Mouse (Mus musculus) thymus, adult 2 months (tissue): ENCODE results near the gene Gapdh. TPM values are rescaled to one million over a fixed set of nuclear protein-coding genes. Genes with fewer than 3 reads are reported as not detected.

ENCODE experiments used
- DNase-seq: peaks from one replicate; pipeline ENCODE4 v3.0.0; 2021
- H3K27ac ChIP-seq: fragments of 200-500 bp; 2 replicates; pipeline ENCODE4 v1.5.1; 2012; ENCODE audit warnings: low read length, control low read depth; ENCODE audit not compliant: control insufficient read depth, insufficient read depth
- H3K27me3 ChIP-seq: fragments of 200-500 bp; 2 replicates; pipeline ENCODE4 v1.6.1; 2012; ENCODE audit warnings: mild to moderate bottlenecking, low read length, moderate library complexity, mixed read lengths; ENCODE audit not compliant: control insufficient read depth, insufficient read depth
- H3K36me3 ChIP-seq: fragments of 200-500 bp; 2 replicates; pipeline ENCODE4 v1.6.1; 2012; ENCODE audit warnings: mild to moderate bottlenecking, low read length, moderate library complexity; ENCODE audit not compliant: control insufficient read depth, insufficient read depth
- H3K4me1 ChIP-seq: fragments of 200-500 bp; replicated peaks from 2 replicates; pipeline ENCODE4 v1.6.1; 2012; ENCODE audit warnings: low read length; ENCODE audit not compliant: control insufficient read depth, insufficient read depth
- H3K4me3 ChIP-seq: fragments of 200-500 bp; 2 replicates; pipeline ENCODE4 v1.5.1; 2012; ENCODE audit warnings: mild to moderate bottlenecking, low read length, control low read depth, moderate library complexity; ENCODE audit not compliant: control insufficient read depth, insufficient read depth
- CTCF ChIP-seq: fragments of 200-500 bp; IDR thresholded peaks from 2 replicates; pipeline ENCODE4 v1.5.1; 2012; ENCODE audit warnings: mild to moderate bottlenecking, control low read depth, low read length, moderate library complexity, borderline replicate concordance; ENCODE audit not compliant: control insufficient read depth, poor library complexity, insufficient read depth; ENCODE audit errors: extremely low read depth
- POLR2A ChIP-seq: fragments of 200-500 bp; IDR thresholded peaks from 2 replicates; pipeline ENCODE4 v1.6.1; 2012; ENCODE audit warnings: mild to moderate bottlenecking, low read length, control low read depth, moderate library complexity; ENCODE audit not compliant: control insufficient read depth, poor library complexity, insufficient read depth; ENCODE audit errors: extremely low read depth
- WGBS: fragments of 180-500 bp; shearing (Covaris S2); methylation state at CpG from one replicate; pipeline ENCODE4 v1.1.7; 2018; 5-methylcytosine and 5-hydroxymethylcytosine counted together
- polyA plus RNA-seq: library from polyadenylated mRNA; depleted of rRNA; stranded (reverse); fragments of >200 nt; gene quantifications from 2 replicates; pipeline ENCODE4 v1.2.3, GENCODE M21; 2012

Gene Gapdh
- polyA plus RNA-seq, 1 experiment: 3,688 TPM

- Histone ChIP-seq H3K4me1 (peaks cover 26% of the 10 kb centered on the region), H3K36me3 (peaks cover 6% of the 10 kb centered on the region; the same call in 1 of the 2 replicates), H3K27me3 (no peaks in the 10 kb centered on the region), H3K4me3 (no peak overlapping the region), H3K27ac (no peak overlapping the region)
- no peak for TF ChIP-seq POLR2A
- no peak for TF ChIP-seq CTCF
- 87% methylated on average over 10 of the region's 10 CpGs for WGBS
- DNase-seq: no peak
These were observed 18.9 kb downstream of the Gapdh start for GRCm38 (mm10) chr6:125147329-125147728.

- Histone ChIP-seq H3K4me3 (no peak overlapping the region), H3K36me3 (peaks cover 1% of the 10 kb centered on the region; the same call in 1 of the 2 replicates), H3K4me1 (peaks cover 26% of the 10 kb centered on the region), H3K27me3 (no peaks in the 10 kb centered on the region), H3K27ac (no peak overlapping the region)
- TF ChIP-seq POLR2A (no peak), CTCF (no peak)
- WGBS: 89% methylated on average over 4 of the region's 4 CpGs
- no peak for DNase-seq
These were observed 19.5 kb downstream of the Gapdh start for GRCm38 (mm10) chr6:125146797-125147196.

DNA sequence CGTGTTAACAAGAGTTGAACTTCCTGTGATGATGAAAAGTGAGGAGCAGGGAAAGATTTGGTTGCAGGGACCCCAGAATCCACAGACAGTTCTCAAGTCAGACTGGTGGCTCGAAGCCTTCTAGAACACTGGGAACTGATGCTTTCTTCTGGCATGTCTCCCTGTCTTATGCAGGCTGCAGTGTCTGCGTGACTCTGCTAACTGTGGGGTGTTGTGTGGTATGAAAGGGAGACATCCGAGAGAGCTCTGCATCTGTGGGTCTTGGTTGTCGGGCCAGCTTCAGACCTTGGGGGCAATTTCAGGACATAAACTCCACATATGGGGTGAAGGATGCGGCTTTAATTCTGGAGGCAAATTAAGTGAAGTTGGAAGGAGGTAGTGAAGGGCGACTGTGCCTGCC, 20.1 kb downstream of the Gapdh start:
- TF ChIP-seq POLR2A (no peak), CTCF (no peak)
- Histone ChIP-seq H3K4me3 (0 out of 2 replicates have a peak overlapping the region, but pooled peaks have one; percentile 9), H3K4me1 (peaks cover 26% of the 10 kb centered on the region), H3K27ac (no peak overlapping the region), H3K36me3 (peaks cover 8% of the 10 kb centered on the region), H3K27me3 (no peaks in the 10 kb centered on the region)
- WGBS: 64% methylated on average over 7 of the region's 7 CpGs
- DNase-seq: no peak

DNA sequence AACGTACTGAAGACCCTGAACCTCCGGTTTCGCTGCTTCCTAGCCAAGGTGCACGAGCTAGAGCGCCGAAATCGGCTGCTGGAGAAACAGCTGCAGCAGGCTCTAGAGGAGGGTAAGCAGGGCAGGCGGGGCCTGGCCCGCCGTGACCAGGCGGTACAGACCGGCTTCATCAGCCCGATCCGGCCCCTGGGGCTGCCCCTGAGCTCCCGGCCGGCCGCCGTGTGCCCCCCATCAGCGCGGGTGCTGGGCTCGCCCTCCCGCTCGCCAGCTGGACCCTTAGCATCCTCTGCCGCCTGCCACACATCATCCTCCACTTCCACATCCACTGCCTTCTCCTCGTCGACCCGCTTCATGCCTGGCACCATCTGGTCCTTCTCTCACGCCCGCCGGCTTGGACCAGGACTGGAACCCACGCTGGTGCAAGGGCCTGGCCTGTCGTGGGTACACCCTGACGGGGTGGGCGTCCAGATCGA, 20.8 kb downstream of the Gapdh start:
- Histone ChIP-seq H3K27me3 (no peaks in the 10 kb centered on the region), H3K4me1 (peaks cover 26% of the 10 kb centered on the region), H3K4me3 (peak overlapping the region; percentile 95), H3K36me3 (peaks cover 14% of the 10 kb centered on the region), H3K27ac (peak overlapping the region; percentile 13; the same call in 1 of the 2 replicates)
- no peak for DNase-seq
- no peak for TF ChIP-seq CTCF
- TF ChIP-seq POLR2A: no peak
- 2% methylated on average over 35 of the region's 35 CpGs for WGBS

DNA sequence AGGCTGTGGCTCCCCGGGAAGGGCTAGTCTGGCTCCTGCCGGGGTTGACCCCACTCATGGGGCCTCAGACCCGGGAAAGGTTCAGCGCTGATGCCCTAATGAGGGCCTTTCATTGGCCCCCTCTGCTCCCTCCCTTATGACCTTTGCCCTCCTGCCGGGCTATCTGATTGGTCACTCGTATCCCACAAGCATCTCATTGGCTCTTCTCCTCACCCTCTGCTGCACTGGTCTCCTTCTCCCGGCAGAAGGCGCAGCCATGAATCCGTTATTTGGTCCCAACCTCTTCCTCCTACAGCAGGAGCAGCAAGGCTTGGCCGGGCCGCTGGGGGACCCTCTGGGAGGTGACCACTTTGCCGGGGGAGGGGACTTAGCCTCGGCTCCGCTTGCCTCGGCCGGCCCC, 21.3 kb downstream of the Gapdh start, which contains the start of gene Iffo1:
TSS of gene Iffo1 (plus strand) at position 241 of the 400 bp plus-strand sequence.
- H3K4me1 ChIP-seq: peaks cover 26% of the 10 kb centered on the region
- H3K4me3 ChIP-seq: peak within 1 kb of the TSS; percentile 95
- under 1% methylated on average over 16 of the region's 16 CpGs for WGBS
- peak; percentile 92 for DNase-seq
- TF ChIP-seq POLR2A (0 out of 2 replicates have a peak, but pooled peaks have one; percentile 55), CTCF (no peak; the same call in 1 of the 2 replicates)
- peaks cover 18% of the 10 kb centered on the region for H3K36me3 ChIP-seq
- H3K27me3 ChIP-seq: no peaks in the 10 kb centered on the region
- H3K27ac ChIP-seq: peak within 1 kb of the TSS; percentile 13; the same call in 1 of the 2 replicates

DNA sequence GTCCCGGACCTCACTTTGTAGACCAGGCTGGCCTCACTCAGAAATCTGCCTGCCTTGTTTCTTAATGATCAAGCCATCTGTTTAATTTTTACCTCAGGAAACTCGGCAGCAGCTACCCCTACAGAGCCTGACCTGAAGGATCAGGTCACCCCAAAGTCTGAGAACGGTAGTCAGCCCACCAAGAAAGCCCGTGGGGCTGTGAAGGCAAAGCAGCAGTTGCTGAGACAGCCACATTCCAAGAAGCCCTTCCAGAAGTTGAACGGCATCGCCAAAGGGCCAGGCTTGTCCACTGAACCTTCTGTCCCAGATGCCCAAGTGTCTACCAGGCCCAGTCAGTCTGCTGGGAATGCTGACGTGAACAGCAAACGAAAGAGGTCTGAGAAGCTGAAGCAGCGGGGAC, 22.4 kb downstream of the Gapdh start:
- 94% methylated on average over 9 of the region's 9 CpGs for WGBS
- H3K27me3 ChIP-seq: no peaks in the 10 kb centered on the region

GRCm38 (mm10) chr6:125143128-125143527, 23.1 kb downstream of the Gapdh start:
- peaks cover 21% of the 10 kb centered on the region for H3K36me3 ChIP-seq
- no peak for DNase-seq
- TF ChIP-seq POLR2A (no peak), CTCF (no peak)
- no peaks in the 10 kb centered on the region for H3K27me3 ChIP-seq
- H3K27ac ChIP-seq: no peak overlapping the region
- H3K4me1 ChIP-seq: peaks cover 23% of the 10 kb centered on the region
- no peak overlapping the region for H3K4me3 ChIP-seq
- 89% methylated on average over 3 of the region's 3 CpGs for WGBS

More for the DNA sequence above, 22.4 kb downstream of the Gapdh start:
- TF ChIP-seq CTCF (no peak), POLR2A (no peak)
- DNase-seq: no peak
- peaks cover 26% of the 10 kb centered on the region for H3K4me1 ChIP-seq
- no peak overlapping the region for H3K27ac ChIP-seq
- H3K36me3 ChIP-seq: peaks cover 21% of the 10 kb centered on the region
- H3K4me3 ChIP-seq: no peak overlapping the region

- WGBS: 98% methylated on average over 8 of the region's 8 CpGs
- no peak for TF ChIP-seq CTCF
- TF ChIP-seq POLR2A: no peak
- peaks cover 24% of the 10 kb centered on the region for H3K36me3 ChIP-seq
These were observed 23.8 kb downstream of the Gapdh start for GRCm38 (mm10) chr6:125142436-125142835.

More at GRCm38 (mm10) chr6:125142436-125142835, 23.8 kb downstream of the Gapdh start:
- no peak for DNase-seq
- Histone ChIP-seq H3K27me3 (no peaks in the 10 kb centered on the region), H3K27ac (no peak overlapping the region), H3K4me1 (peaks cover 21% of the 10 kb centered on the region), H3K4me3 (no peak overlapping the region)
